Mouse (Mus musculus) hindbrain, embryonic 12.5 days (tissue): ENCODE data around the gene Slc9a3r2. TPM values are rescaled to one million over a fixed set of nuclear protein-coding genes. Genes with fewer than 3 reads are reported as not detected.

Experiments
- ATAC-seq: fragments of 200-750 bp; cut with Nextera tagmentation; 2 replicates; pipeline ENCODE4 v1.8.0; 2017; ENCODE audit warnings: moderate TSS enrichment; ENCODE audit not compliant: low FRiP score
- H3K27ac ChIP-seq: fragments of 300-500 bp; sonication (generic); 2 replicates; pipeline ENCODE4 v1.5.1; 2016; ENCODE audit warnings: mild to moderate bottlenecking
- H3K27me3 ChIP-seq: fragments of 300-500 bp; sonication (generic); 2 replicates; pipeline ENCODE4 v1.6.1; 2016; ENCODE audit warnings: mild to moderate bottlenecking
- H3K36me3 ChIP-seq: fragments of 300-500 bp; sonication (generic); 2 replicates; pipeline ENCODE4 v1.6.1; 2016; ENCODE audit warnings: mild to moderate bottlenecking
- H3K4me1 ChIP-seq: fragments of 300-500 bp; sonication (generic); 2 replicates; pipeline ENCODE4 v1.6.1; 2016
- H3K4me2 ChIP-seq: fragments of 300-500 bp; sonication (generic); replicated peaks from 2 replicates; pipeline ENCODE4 v1.6.1; 2016; ENCODE audit warnings: mild to moderate bottlenecking
- H3K4me3 ChIP-seq: fragments of 300-500 bp; sonication (generic); 2 replicates; pipeline ENCODE4 v1.5.1; 2016; ENCODE audit warnings: mild to moderate bottlenecking
- H3K9ac ChIP-seq: fragments of 300-500 bp; sonication (generic); 2 replicates; pipeline ENCODE4 v1.6.1; 2016; ENCODE audit warnings: mild to moderate bottlenecking, moderate library complexity
- H3K9me3 ChIP-seq: fragments of 300-500 bp; sonication (generic); replicated peaks from 2 replicates; pipeline ENCODE4 v1.6.1; 2016; ENCODE audit warnings: mild to moderate bottlenecking
- WGBS: fragments of 180-500 bp; shearing (Covaris S2); methylation state at CpG from one replicate; pipeline ENCODE4 v1.1.7; 2016; 5-methylcytosine and 5-hydroxymethylcytosine counted together
- microRNA-seq: library from miRNA; unstranded; fragments of <30 nt; microRNA quantifications from one replicate; pipeline ENCODE4, GENCODE M21; 2017
- polyA plus RNA-seq: library from polyadenylated mRNA; unstranded; fragments of >200 nt; fragmentation: Nextera tagmentation; extraction: Ambion mirVana; gene quantifications from 2 replicates; pipeline ENCODE4 v1.2.1, GENCODE M21; 2016

The Slc9a3r2 gene
- polyA plus RNA-seq, 1 experiment from 2014 or later = 39.6 TPM

- 89% methylated on average over 19 of the region's 19 CpGs for WGBS
- no peak overlapping the region for H3K9ac ChIP-seq
- H3K27me3 ChIP-seq = no peaks in the 10 kb centered on the region
- H3K27ac ChIP-seq = no peak overlapping the region
- H3K4me1 ChIP-seq = no peaks in the 10 kb centered on the region
- no peak overlapping the region for H3K4me3 ChIP-seq
- ATAC-seq = no peak
- peaks cover 98% of the 10 kb centered on the region for H3K36me3 ChIP-seq
- no peak overlapping the region for H3K4me2 ChIP-seq
- no peaks in the 10 kb centered on the region for H3K9me3 ChIP-seq
Observed at GRCm38 (mm10) chr17:24596471-24597183, 53.5 kb downstream of the Slc9a3r2 start.

GRCm38 (mm10) chr17:24596073-24596466 lies 54.1 kb downstream of the Slc9a3r2 start:
- Histone ChIP-seq H3K36me3 (peaks cover 98% of the 10 kb centered on the region), H3K27ac (no peak overlapping the region), H3K9me3 (no peaks in the 10 kb centered on the region), H3K4me2 (no peak overlapping the region), H3K4me1 (no peaks in the 10 kb centered on the region), H3K27me3 (no peaks in the 10 kb centered on the region), H3K9ac (no peak overlapping the region), H3K4me3 (no peak overlapping the region)
- no peak for ATAC-seq
- WGBS = 73% methylated on average over 5 of the region's 5 CpGs

DNA sequence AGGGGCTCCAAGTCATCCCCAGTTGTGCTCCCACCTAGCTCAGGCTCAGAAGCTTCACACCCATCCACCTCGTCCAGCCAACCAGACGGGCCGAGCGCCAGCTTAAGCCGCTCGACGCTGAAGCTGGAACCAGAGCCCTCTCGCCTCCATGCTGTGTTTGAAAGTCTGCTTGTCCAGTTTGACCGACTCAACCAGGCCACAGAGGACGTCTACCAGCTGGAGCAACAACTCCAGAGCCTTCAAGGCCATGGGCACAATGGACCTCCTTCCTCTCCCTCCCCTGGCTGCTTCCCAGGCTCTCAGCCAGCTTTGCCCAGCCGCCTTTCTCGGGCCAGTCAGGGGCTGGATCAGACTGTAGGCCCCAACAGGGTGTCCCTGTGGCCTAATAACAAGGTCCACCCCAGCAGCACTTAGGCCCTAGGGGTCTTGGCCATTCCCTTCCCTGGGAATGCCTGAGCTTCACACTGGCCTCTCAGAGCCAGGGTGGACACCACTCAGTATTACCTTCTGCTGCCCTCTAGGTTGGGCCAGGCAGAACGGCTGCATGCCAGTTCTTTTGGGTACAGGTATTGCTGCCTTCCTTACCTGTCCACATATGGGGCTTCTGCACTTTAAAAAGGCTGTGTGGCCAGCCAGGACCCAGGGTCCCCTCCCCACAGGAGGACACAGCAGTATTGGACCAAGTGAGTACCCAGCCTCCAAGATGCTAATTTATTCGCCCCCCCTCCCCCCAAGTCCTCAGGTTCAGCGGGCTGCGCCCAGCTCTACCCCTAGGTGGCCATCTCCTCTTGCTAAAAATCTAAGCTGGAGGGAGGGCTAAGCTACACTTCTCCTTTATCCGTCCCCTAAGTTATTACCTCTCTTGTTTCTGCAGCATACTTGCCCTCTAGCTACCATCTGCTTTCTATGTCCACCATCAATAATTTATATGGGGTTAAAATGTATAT lies 54.7 kb downstream of the Slc9a3r2 start:
- Histone ChIP-seq H3K9me3 (no peaks in the 10 kb centered on the region), H3K4me1 (no peaks in the 10 kb centered on the region), H3K4me3 (no peak overlapping the region), H3K27me3 (no peaks in the 10 kb centered on the region), H3K27ac (0 out of 2 replicates have a peak overlapping the region, but pooled peaks have one; percentile 23), H3K9ac (no peak overlapping the region), H3K36me3 (peaks cover 98% of the 10 kb centered on the region), H3K4me2 (no peak overlapping the region)
- no peak for ATAC-seq
- 76% methylated on average over 17 of the region's 17 CpGs for WGBS

DNA sequence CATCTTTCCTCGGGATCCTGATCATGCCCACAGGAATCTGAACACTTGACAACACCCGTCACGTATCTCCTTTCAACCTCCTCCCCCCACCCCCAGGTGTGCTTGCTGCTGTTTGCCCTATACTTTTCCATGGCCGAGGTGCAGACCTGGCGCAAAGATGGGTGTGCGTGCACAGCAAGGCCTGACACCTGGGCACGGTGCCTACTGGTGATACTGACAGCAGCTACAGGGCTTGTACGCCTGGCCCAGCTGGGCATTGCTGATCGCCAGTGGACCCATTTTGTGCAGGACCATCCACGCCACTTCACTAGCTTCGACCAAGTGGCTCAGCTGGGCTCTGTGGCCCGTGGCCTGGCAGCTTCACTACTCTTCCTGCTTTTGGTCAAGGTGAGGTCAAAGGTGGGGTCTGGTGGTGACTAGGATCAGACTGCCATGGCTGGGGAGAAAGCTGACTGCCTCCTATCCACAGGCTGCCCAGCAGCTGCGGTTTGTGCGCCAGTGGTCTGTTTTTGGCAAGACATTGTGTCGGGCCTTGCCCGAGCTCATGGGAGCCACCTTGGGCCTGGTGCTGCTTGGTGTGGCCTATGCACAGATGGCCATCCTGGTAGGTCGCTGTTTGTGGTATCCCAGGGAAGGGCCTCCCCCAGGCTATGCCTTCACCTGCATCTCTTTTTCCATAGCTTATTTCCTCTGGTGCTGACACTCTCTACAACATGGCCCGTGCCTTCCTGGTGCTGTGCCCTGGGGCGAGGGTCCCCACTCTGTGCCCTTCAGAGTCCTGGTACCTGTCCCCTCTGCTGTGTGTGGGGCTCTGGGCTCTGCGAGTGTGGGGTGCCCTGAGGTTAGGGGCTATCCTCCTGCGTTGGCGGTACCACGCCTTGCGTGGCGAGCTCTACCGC lies 55.9 kb downstream of the Slc9a3r2 start:
- WGBS = 92% methylated on average over 26 of the region's 26 CpGs
- Histone ChIP-seq H3K4me2 (no peak overlapping the region), H3K36me3 (peaks cover 95% of the 10 kb centered on the region), H3K9me3 (no peaks in the 10 kb centered on the region), H3K9ac (no peak overlapping the region), H3K27ac (no peak overlapping the region), H3K4me3 (no peak overlapping the region), H3K4me1 (no peaks in the 10 kb centered on the region), H3K27me3 (no peaks in the 10 kb centered on the region)
- ATAC-seq = no peak

- WGBS = 81% methylated on average over 5 of the region's 5 CpGs
Observed at GRCm38 (mm10) chr17:24593248-24593647, 56.9 kb downstream of the Slc9a3r2 start.

GRCm38 (mm10) chr17:24591695-24592094 lies 58.4 kb downstream of the Slc9a3r2 start:
- no peak overlapping the region for H3K4me3 ChIP-seq
- no peaks in the 10 kb centered on the region for H3K4me1 ChIP-seq
- no peak overlapping the region for H3K9ac ChIP-seq
- H3K27me3 ChIP-seq = no peaks in the 10 kb centered on the region
- ATAC-seq = no peak
- H3K4me2 ChIP-seq = no peak overlapping the region
- no peaks in the 10 kb centered on the region for H3K9me3 ChIP-seq
- 95% methylated on average over 5 of the region's 5 CpGs for WGBS
- H3K36me3 ChIP-seq = peaks cover 90% of the 10 kb centered on the region
- H3K27ac ChIP-seq = no peak overlapping the region

More at GRCm38 (mm10) chr17:24593248-24593647, 56.9 kb downstream of the Slc9a3r2 start:
- no peak overlapping the region for H3K9ac ChIP-seq
- no peaks in the 10 kb centered on the region for H3K9me3 ChIP-seq
- ATAC-seq = no peak
- H3K36me3 ChIP-seq = peaks cover 90% of the 10 kb centered on the region
- H3K27me3 ChIP-seq = no peaks in the 10 kb centered on the region
- H3K4me2 ChIP-seq = no peak overlapping the region
- H3K27ac ChIP-seq = no peak overlapping the region
- no peak overlapping the region for H3K4me3 ChIP-seq
- H3K4me1 ChIP-seq = no peaks in the 10 kb centered on the region

GRCm38 (mm10) chr17:24590943-24591342 lies 59.2 kb downstream of the Slc9a3r2 start:
- H3K36me3 ChIP-seq = peaks cover 90% of the 10 kb centered on the region
- H3K27ac ChIP-seq = no peak overlapping the region
- H3K4me1 ChIP-seq = no peaks in the 10 kb centered on the region
- no peaks in the 10 kb centered on the region for H3K9me3 ChIP-seq
- 93% methylated on average over 3 of the region's 3 CpGs for WGBS
- no peak overlapping the region for H3K4me2 ChIP-seq
- H3K27me3 ChIP-seq = no peaks in the 10 kb centered on the region
- H3K4me3 ChIP-seq = no peak overlapping the region
- no peak for ATAC-seq
- H3K9ac ChIP-seq = no peak overlapping the region

Small RNA genes lying within 50 kb of the gene (microRNA-seq; reads per million reads assigned to microRNA genes)
- 0.81 reads per million for gene Gm24589

Other genes starting within 250 kb of the Slc9a3r2 start
- gene Rnps1, start 235.8 kb downstream of the Slc9a3r2 start, polyA plus RNA-seq = 326 and 328 TPM in 2 replicates
- 59.3 and 62.4 TPM in 2 replicates for gene Eci1, start 223.7 kb downstream of the Slc9a3r2 start, polyA plus RNA-seq
- 4.2 and 7.0 TPM in 2 replicates for gene Dnase1l2, start 207.2 kb downstream of the Slc9a3r2 start, polyA plus RNA-seq
- gene E4f1, start 180.0 kb downstream of the Slc9a3r2 start, polyA plus RNA-seq = 35.3 and 39.4 TPM in 2 replicates
- gene Pgp, start 179.9 kb downstream of the Slc9a3r2 start, polyA plus RNA-seq = 52.5 and 57.3 TPM in 2 replicates
- gene Bricd5, start 176.4 kb downstream of the Slc9a3r2 start, polyA plus RNA-seq = 1.2 TPM in 1 of 2 replicates, not detected in the other
- 35.2 and 36.9 TPM in 2 replicates for gene Mlst8, start 171.2 kb downstream of the Slc9a3r2 start, polyA plus RNA-seq
- 24.2 and 25.0 TPM in 2 replicates for gene Caskin1, start 161.7 kb downstream of the Slc9a3r2 start, polyA plus RNA-seq
- gene Traf7, start 122.4 kb downstream of the Slc9a3r2 start, polyA plus RNA-seq = 86.5 and 87.0 TPM in 2 replicates
- 2.1 and 2.8 TPM in 2 replicates for gene Rab26, start 116.1 kb downstream of the Slc9a3r2 start, polyA plus RNA-seq
- gene Pkd1, start 100.5 kb downstream of the Slc9a3r2 start, polyA plus RNA-seq = 20.5 and 25.5 TPM in 2 replicates
- 85.5 and 86.2 TPM in 2 replicates for gene Tsc2, start 17.7 kb downstream of the Slc9a3r2 start, polyA plus RNA-seq
- 14.4 and 15.7 TPM in 2 replicates for gene Nthl1, start 17.6 kb downstream of the Slc9a3r2 start, polyA plus RNA-seq
- gene Npw, start 8.1 kb upstream of the Slc9a3r2 start, polyA plus RNA-seq = not detected in 2 replicates
- 23.0 and 25.2 TPM in 2 replicates for gene Zfp598, start 19.4 kb upstream of the Slc9a3r2 start, polyA plus RNA-seq
- 30.6 and 32.1 TPM in 2 replicates for gene Syngr3, start 39.6 kb upstream of the Slc9a3r2 start, polyA plus RNA-seq
- gene Gfer, start 45.8 kb upstream of the Slc9a3r2 start, polyA plus RNA-seq = 42.2 and 42.4 TPM in 2 replicates
- gene Noxo1, start 45.9 kb upstream of the Slc9a3r2 start, polyA plus RNA-seq = 3.6 and 4.8 TPM in 2 replicates
- gene Tbl3, start 57.3 kb upstream of the Slc9a3r2 start, polyA plus RNA-seq = 76.9 and 79.7 TPM in 2 replicates
- gene Rnf151, start 67.7 kb upstream of the Slc9a3r2 start, polyA plus RNA-seq = 0.18 and 0.35 TPM in 2 replicates
- 795 and 841 TPM in 2 replicates for gene Rps2, start 67.8 kb upstream of the Slc9a3r2 start, polyA plus RNA-seq
- 199 and 214 TPM in 2 replicates for gene Ndufb10, start 74.2 kb upstream of the Slc9a3r2 start, polyA plus RNA-seq
- gene Rpl3l, start 77.5 kb upstream of the Slc9a3r2 start, polyA plus RNA-seq = not detected in 2 replicates
- 21.8 and 22.6 TPM in 2 replicates for gene Msrb1, start 86.3 kb upstream of the Slc9a3r2 start, polyA plus RNA-seq
- gene Hs3st6, start 102.7 kb upstream of the Slc9a3r2 start, polyA plus RNA-seq = 2.5 and 4.8 TPM in 2 replicates
- gene Meiob, start 154.0 kb upstream of the Slc9a3r2 start, polyA plus RNA-seq = not detected in 2 replicates
- gene Hagh, start 189.8 kb upstream of the Slc9a3r2 start, polyA plus RNA-seq = 32.3 and 32.4 TPM in 2 replicates
- 18.6 and 20.9 TPM in 2 replicates for gene Fahd1, start 200.0 kb upstream of the Slc9a3r2 start, polyA plus RNA-seq
- 0.23 and 0.36 TPM in 2 replicates for gene Igfals, start 215.7 kb upstream of the Slc9a3r2 start, polyA plus RNA-seq
- 62.3 and 63.5 TPM in 2 replicates for gene Nubp2, start 236.0 kb upstream of the Slc9a3r2 start, polyA plus RNA-seq
- gene Spsb3, start 236.3 kb upstream of the Slc9a3r2 start, polyA plus RNA-seq = 51.5 and 54.8 TPM in 2 replicates
- gene Eme2, start 244.8 kb upstream of the Slc9a3r2 start, polyA plus RNA-seq = 39.3 and 45.5 TPM in 2 replicates
- gene Mrps34, start 244.8 kb upstream of the Slc9a3r2 start, polyA plus RNA-seq = 85.1 and 86.7 TPM in 2 replicates
- 49.8 and 50.4 TPM in 2 replicates for gene Nme3, start 246.2 kb upstream of the Slc9a3r2 start, polyA plus RNA-seq